Mouse (Mus musculus) G1E (cell line): ENCODE data around the gene Gm5751. TPM values are rescaled to one million over a fixed set of nuclear protein-coding genes. Genes with fewer than 3 reads are reported as not detected.

Source experiments
- ATAC-seq: 2 replicates; pipeline ENCODE4 v1.8.0; 2016; ENCODE audit warnings: mild to moderate bottlenecking; ENCODE audit not compliant: insufficient number of reproducible peaks, poor library complexity, low FRiP score, severe bottlenecking; ENCODE audit errors: extremely low read depth
- DNase-seq: peaks from one replicate; pipeline ENCODE4 v3.0.0; 2012; ENCODE audit warnings: low spot score
- H3K27me3 ChIP-seq: 2 replicates; pipeline ENCODE4 v1.6.1; 2012; ENCODE audit warnings: mild to moderate bottlenecking, low read length, inconsistent platforms; ENCODE audit not compliant: insufficient read depth
- H3K36me3 ChIP-seq: replicated peaks from 2 replicates; pipeline ENCODE3; 2012; ENCODE audit warnings: mild to moderate bottlenecking, inconsistent platforms
- H3K4me1 ChIP-seq: 2 replicates; pipeline ENCODE4 v1.6.1; 2012; ENCODE audit warnings: low read depth, low read length, inconsistent platforms, mixed read lengths; ENCODE audit not compliant: insufficient read depth
- H3K4me3 ChIP-seq: 2 replicates; pipeline ENCODE4 v1.5.1; 2012; ENCODE audit warnings: low read depth, mild to moderate bottlenecking, inconsistent platforms, low read length, moderate library complexity, mixed read lengths
- H3K9me3 ChIP-seq: replicated peaks from 2 replicates; pipeline ENCODE4 v1.6.1; 2012; ENCODE audit warnings: inconsistent platforms
- CTCF ChIP-seq: IDR thresholded peaks from 2 replicates; pipeline ENCODE4 v1.5.1; 2012; ENCODE audit warnings: low read depth, low read length, inconsistent platforms, mixed read lengths
- GATA1 ChIP-seq: IDR thresholded peaks from 2 replicates; pipeline ENCODE4 v1.6.1; 2012; ENCODE audit warnings: borderline replicate concordance, low read length, inconsistent platforms, mixed read lengths
- GATA2 ChIP-seq: IDR thresholded peaks from 2 replicates; pipeline ENCODE4 v1.6.1; 2012; ENCODE audit warnings: low read depth, low read length, inconsistent platforms, borderline replicate concordance
- POLR2AphosphoS5 ChIP-seq: IDR thresholded peaks from 2 replicates; pipeline ENCODE4 v1.6.1; 2012; ENCODE audit warnings: low read depth, low read length, inconsistent platforms; ENCODE audit not compliant: insufficient replicate concordance
- TAL1 ChIP-seq: conservative IDR thresholded peaks from 2 replicates; pipeline ENCODE4 v1.6.1; 2012; ENCODE audit warnings: low read depth, low read length, inconsistent platforms, mixed read lengths
- polyA plus RNA-seq: library from polyadenylated mRNA; stranded (reverse); fragments of >175 nt; gene quantifications from 2 replicates; pipeline ENCODE4 v1.2.3, GENCODE M21; 2012
- total RNA-seq, 2 experiments: library from RNA; stranded (forward) in 1 of 2; stranded (reverse) in 1 of 2; fragments of 200-1000 nt in 1 of 2; fragments of >200 nt in 1 of 2; fragmentation: Nextera tagmentation in 1 of 2; gene quantifications; 2 replicates each; pipeline ENCODE4 v1.2.3; 2014 to 2017

Gene Gm5751
- total and polyA plus RNA-seq, 3 experiments, result 1.2 to 95.6 (median 40.8) TPM

GRCm38 (mm10) chrX:8892343-8893155 is 18.5 kb downstream of the Gm5751 start, which contains the start of gene B630019K06Rik:
B630019K06Rik (plus strand) TSS chrX:8892382.
- H3K4me1 ChIP-seq, result no peaks in the 10 kb centered on the region
- no peak for ATAC-seq
- DNase-seq, result no peak
- no peak for TF ChIP-seq CTCF
- TF ChIP-seq TAL1, result no peak
- TF ChIP-seq POLR2AphosphoS5, result no peak
- no peak within 1 kb of the TSS for H3K4me3 ChIP-seq
- H3K27me3 ChIP-seq, result peaks cover 3% of the 10 kb centered on the region; the same call in 1 of the 2 replicates
- H3K36me3 ChIP-seq, result peaks cover 10% of the 10 kb centered on the region
- peaks cover 4% of the 10 kb centered on the region; the same call in 1 of the 2 replicates for H3K9me3 ChIP-seq

- peaks cover 4% of the 10 kb centered on the region; the same call in 1 of the 2 replicates for H3K9me3 ChIP-seq
- peaks cover 6% of the 10 kb centered on the region for H3K36me3 ChIP-seq
- ATAC-seq (no peak), DNase-seq (no peak)
- TF ChIP-seq CTCF (no peak), GATA1 (no peak), TAL1 (no peak)
- peaks cover 3% of the 10 kb centered on the region; the same call in 1 of the 2 replicates for H3K27me3 ChIP-seq
- no peaks in the 10 kb centered on the region for H3K4me1 ChIP-seq
- no peak overlapping the region for H3K4me3 ChIP-seq
Measured at GRCm38 (mm10) chrX:8893182-8893651, 19.2 kb downstream of the Gm5751 start.

GRCm38 (mm10) chrX:8900823-8901222 is 26.8 kb downstream of the Gm5751 start:
- Histone ChIP-seq H3K9me3 (no peaks in the 10 kb centered on the region), H3K4me1 (no peaks in the 10 kb centered on the region), H3K4me3 (no peak overlapping the region), H3K36me3 (no peaks in the 10 kb centered on the region), H3K27me3 (no peaks in the 10 kb centered on the region)
- ATAC-seq, result no peak
- DNase-seq, result no peak
- TF ChIP-seq POLR2AphosphoS5 (no peak), GATA1 (no peak), TAL1 (no peak), CTCF (no peak), GATA2 (no peak)

- H3K9me3 ChIP-seq, result no peaks in the 10 kb centered on the region
- no peak for ATAC-seq
- no peak for TF ChIP-seq POLR2AphosphoS5
- no peak for TF ChIP-seq GATA1
- TF ChIP-seq CTCF, result no peak
- TF ChIP-seq GATA2, result no peak
- no peak for TF ChIP-seq TAL1
- H3K27me3 ChIP-seq, result no peaks in the 10 kb centered on the region
- no peaks in the 10 kb centered on the region for H3K36me3 ChIP-seq
- H3K4me3 ChIP-seq, result no peak overlapping the region
- DNase-seq, result no peak
- no peaks in the 10 kb centered on the region for H3K4me1 ChIP-seq
Measured at GRCm38 (mm10) chrX:8901906-8902472, 27.9 kb downstream of the Gm5751 start.

- ATAC-seq (no peak), DNase-seq (no peak)
- Histone ChIP-seq H3K9me3 (no peaks in the 10 kb centered on the region), H3K4me1 (no peaks in the 10 kb centered on the region), H3K27me3 (0 out of 2 replicates have a peak, but pooled peaks cover 2% of the 10 kb centered on the region), H3K4me3 (no peak overlapping the region), H3K36me3 (no peaks in the 10 kb centered on the region)
- no peak for TF ChIP-seq GATA1
- TF ChIP-seq GATA2, result no peak
- no peak for TF ChIP-seq CTCF
- no peak for TF ChIP-seq TAL1
Measured at GRCm38 (mm10) chrX:8921080-8921479, 47.0 kb downstream of the Gm5751 start.

- TF ChIP-seq GATA1 (no peak), GATA2 (no peak), CTCF (no peak), TAL1 (no peak), POLR2AphosphoS5 (no peak)
- Histone ChIP-seq H3K9me3 (no peaks in the 10 kb centered on the region), H3K4me3 (no peak overlapping the region), H3K27me3 (0 out of 2 replicates have a peak, but pooled peaks cover 2% of the 10 kb centered on the region), H3K36me3 (no peaks in the 10 kb centered on the region), H3K4me1 (no peaks in the 10 kb centered on the region)
- ATAC-seq, result no peak
- no peak for DNase-seq
Measured at GRCm38 (mm10) chrX:8921813-8922607, 48.0 kb downstream of the Gm5751 start.
